Mouse (Mus musculus) thymus, adult 2 months (tissue): ENCODE results near the gene Gm3002.
"Not testable (repeated sequence)": the region's sequence is repeated elsewhere in the genome, so short reads cannot be mapped to it uniquely, and the experiment has no call there.

ENCODE experiments used
- CTCF ChIP-seq: fragments of 200-500 bp; IDR thresholded peaks from 2 replicates; pipeline ENCODE4 v1.5.1; 2012; ENCODE audit warnings: mild to moderate bottlenecking, control low read depth, low read length, moderate library complexity, borderline replicate concordance; ENCODE audit not compliant: control insufficient read depth, poor library complexity, insufficient read depth; ENCODE audit errors: extremely low read depth
- POLR2A ChIP-seq: fragments of 200-500 bp; IDR thresholded peaks from 2 replicates; pipeline ENCODE4 v1.6.1; 2012; ENCODE audit warnings: mild to moderate bottlenecking, low read length, control low read depth, moderate library complexity; ENCODE audit not compliant: control insufficient read depth, poor library complexity, insufficient read depth; ENCODE audit errors: extremely low read depth

- not testable (repeated sequence) for TF ChIP-seq CTCF, POLR2A
Measured at GRCm38 (mm10) chr14:3845945-3846344, 36.1 kb downstream of the Gm3002 start, which contains the start of gene Gm3033.
